In the genomic region with DNA sequence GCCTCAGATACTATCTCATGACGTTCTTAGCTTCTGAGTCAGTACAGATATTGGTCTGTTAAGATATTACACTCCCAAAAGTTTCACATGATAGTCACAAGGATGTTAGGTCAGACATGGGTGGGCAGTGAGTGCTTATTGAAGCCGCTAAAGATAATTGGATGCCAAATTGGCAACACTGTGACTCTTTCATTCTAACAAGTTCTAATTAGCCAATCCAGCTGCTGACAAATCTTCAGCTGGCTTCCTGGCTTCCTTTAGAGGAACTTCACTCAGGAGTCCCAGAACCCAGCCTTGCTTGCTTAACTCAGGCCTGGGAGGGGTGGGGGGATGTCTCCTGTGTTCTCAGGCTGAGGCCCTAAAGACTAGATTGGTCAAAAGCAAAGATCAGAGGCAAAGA, we compare ENCODE assay signal across 12 mouse cellular contexts. TPM values are rescaled to one million over a fixed set of nuclear protein-coding genes. Genes with fewer than 3 reads are reported as not detected.
DNase-seq lines count a peak whose midpoint lies in the region; ATAC-seq and TF ChIP-seq lines count a peak whose summit lies in the region.
"Had no signal": no experiment of that assay in that cellular context is flagged by ENCODE, and none has a peak within 500 bp of the region (broad histone marks: within the 10 kb centered on the region; RNA-seq: fewer than 3 reads in every experiment).

No protein-coding gene starts in this region.

- no peak overlapping the region for H3K4me3 ChIP-seq in spleen, adult 2 months (ENCODE audit: extremely low read depth, insufficient read depth, insufficient read length)
- no peak overlapping the region for H3K4me3 ChIP-seq in brown adipose tissue, adult 24 weeks (ENCODE audit: insufficient read depth, low read depth, low read length)
- no peak overlapping the region for H3K4me3 ChIP-seq in midbrain, embryonic 13.5 days (replicated peaks)
- H3K4me3 ChIP-seq: layer of hippocampus, adult 2 months; midbrain, embryonic 12.5 days had no signal

- no peaks in the 10 kb centered on the region for H3K27me3 ChIP-seq in spleen, adult 2 months (ENCODE audit: control insufficient read depth, insufficient read depth, low read length)
- H3K27me3 ChIP-seq in midbrain, embryonic 13.5 days = no peaks in the 10 kb centered on the region
- H3K27me3 ChIP-seq: midbrain, embryonic 12.5 days had no signal

- no peaks in the 10 kb centered on the region for H3K9me3 ChIP-seq in midbrain, embryonic 13.5 days
- H3K9me3 ChIP-seq: midbrain, embryonic 12.5 days had no signal

- no peaks in the 10 kb centered on the region for H3K36me3 ChIP-seq in spleen, adult 2 months (ENCODE audit: control insufficient read depth, insufficient read depth, low read length)
- H3K36me3 ChIP-seq in midbrain, embryonic 13.5 days = no peaks in the 10 kb centered on the region
- H3K36me3 ChIP-seq: midbrain, embryonic 12.5 days had no signal

- ATAC-seq in neutrophil, adult 5-6 weeks (ENCODE audit: extremely low read depth, insufficient number of reproducible peaks, low FRiP score, poor library complexity, severe bottlenecking) = 0 out of 2 replicates have a peak, but pooled peaks have one; percentile 11
- ATAC-seq in midbrain, embryonic 13.5 days = no peak
- ATAC-seq: activated CD4-positive, CD25-positive, alpha-beta regulatory T cell, adult 4 months had no signal

- intact Hi-C loops in heart, postnatal 14 days (cut with DNase I) = no loop called here

- H3K27ac ChIP-seq in spleen, adult 2 months (ENCODE audit: insufficient read depth, low read length) = peak overlapping the region; percentile 15; the same call in 1 of the 2 replicates
- H3K27ac ChIP-seq in brown adipose tissue, adult 24 weeks (replicated peaks; ENCODE audit: low read depth, low read length) = 0 out of 2 replicates have a peak overlapping the region, but pooled peaks have one; percentile 61
- H3K27ac ChIP-seq in midbrain, embryonic 13.5 days = no peak overlapping the region
- H3K27ac ChIP-seq: layer of hippocampus, adult 2 months; midbrain, embryonic 12.5 days had no signal

- no peak overlapping the region for H3K9ac ChIP-seq in midbrain, embryonic 13.5 days (replicated peaks)
- H3K9ac ChIP-seq: midbrain, embryonic 12.5 days had no signal

- H3K4me1 ChIP-seq in spleen, adult 2 months (ENCODE audit: control insufficient read depth, insufficient read depth, insufficient read length) = peaks cover 18% of the 10 kb centered on the region; the same call in 1 of the 2 replicates
- no peaks in the 10 kb centered on the region for H3K4me1 ChIP-seq in brown adipose tissue, adult 24 weeks (ENCODE audit: control insufficient read depth, insufficient read depth, insufficient read length, low read length)
- H3K4me1 ChIP-seq in midbrain, embryonic 13.5 days (replicated peaks) = peaks cover under 1% of the 10 kb centered on the region; the same call in 1 of the 2 replicates

- H3K4me2 ChIP-seq in midbrain, embryonic 13.5 days (replicated peaks) = no peak overlapping the region
- H3K4me2 ChIP-seq: midbrain, embryonic 12.5 days had no signal

- no peak for TF ChIP-seq CTCF in spleen, adult 2 months (IDR thresholded peaks at IDR 0.05; ENCODE audit: extremely low read depth, insufficient read depth, insufficient read length, insufficient replicate concordance)

- DNase-seq in spleen, adult 2 months (ENCODE audit: low read depth in 1 of 2, low spot score in 2 of 2) = no peak
- DNase-seq in spleen, postnatal 4 days (ENCODE audit: low spot score in 2 of 2) = no peak
- peak; percentile 32 to 45 for DNase-seq in heart, postnatal 14 days
- no peak for DNase-seq in spleen, postnatal 14 days (ENCODE audit: low spot score in 2 of 2)
- no peak for DNase-seq in adrenal gland, adult 8-10 months
- DNase-seq: kidney, adult 2 months had no signal

- TF ChIP-seq POLR2A in spleen, adult 2 months (IDR thresholded peaks at IDR 0.05; ENCODE audit: low read depth, low read length) = no peak

- 66% methylated on average over 2 of the region's 2 CpGs for WGBS in spleen, adult 2 months
- 76% methylated on average over 2 of the region's 2 CpGs for WGBS in midbrain, embryonic 13.5 days

RNA-seq across cellular contexts. Expression of gene B4galt5, which starts 9.5 kb away (rescaled TPM):
- 20.5 and 22.6 TPM in 2 replicates for polyA plus RNA-seq in spleen, adult 2 months (2012; rRNA removed)
- polyA plus RNA-seq in brown adipose tissue, adult 24 weeks (2012; ENCODE audit: insufficient read depth, insufficient read length, missing spikeins) = 3.8 and 6.7 TPM in 2 replicates
- total RNA-seq in heart, postnatal 14 days (2021) = 10 to 100 TPM; 18.5 to 19.8 TPM
- total RNA-seq in neutrophil, adult 5-6 weeks (2017) = 42.5 and 50.4 TPM in 2 replicates
- 100 to 1,000 TPM in 2 of 4 experiments, 10 to 100 TPM in 2; 85.7 to 181 (median 114) TPM for total RNA-seq in adrenal gland, adult 8-10 months (2022)
- polyA plus RNA-seq in midbrain, embryonic 13.5 days (2015; fragmentation: Nextera tagmentation; extraction: Ambion mirVana) = 10.6 and 11.2 TPM in 2 replicates

Comparison
In these comparisons a context has a peak if more than half of its experiments do, and no peak if none do; other contexts are left out.
1. DNase-seq: peak in heart, postnatal 14 days (2 of 2); none in spleen, adult 2 months (0 of 2), spleen, postnatal 4 days (0 of 2), spleen, postnatal 14 days (0 of 2) and adrenal gland, adult 8-10 months (single experiment).